Mouse (Mus musculus) liver, embryonic 14.5 days (tissue): ENCODE measurements around the gene Grik3.

ENCODE experiments used
- CTCF ChIP-seq: IDR thresholded peaks from 2 replicates; pipeline ENCODE4 v1.5.1; 2016; ENCODE audit warnings: antibody characterized with exemption, low read depth, control low read depth
- EP300 ChIP-seq: IDR thresholded peaks from 2 replicates; pipeline ENCODE4 v1.6.1; 2016; ENCODE audit warnings: antibody characterized with exemption, low read depth

DNA sequence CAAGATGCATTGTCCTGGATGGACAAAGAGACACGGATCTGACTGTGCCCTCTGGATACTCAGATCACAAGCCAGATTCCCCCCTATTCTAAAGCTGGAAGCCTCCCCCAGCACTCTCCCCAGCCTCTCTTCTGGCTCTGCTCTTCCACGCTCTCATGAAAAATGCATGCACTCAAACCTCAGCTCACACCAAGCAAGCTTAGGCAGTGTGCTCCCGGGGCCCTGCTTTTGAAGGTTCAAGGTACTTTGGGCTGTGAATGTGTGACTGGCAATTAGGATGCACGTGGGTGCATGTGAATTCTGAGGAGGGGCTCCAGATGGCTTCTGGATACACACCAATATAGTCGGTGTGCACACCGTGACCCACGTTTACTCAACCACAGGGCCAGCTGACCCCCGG, 172.8 kb downstream of the Grik3 start:
- TF ChIP-seq CTCF, result no peak
- no peak for TF ChIP-seq EP300
